Mouse (Mus musculus): ENCODE data around the gene Gm10282. TPM values are rescaled to one million over a fixed set of nuclear protein-coding genes. Genes with fewer than 3 reads are reported as not detected.

The Gm10282 gene
- polyA plus RNA-seq, 1 experiment from 2014 or later: 38.4 TPM

DNA sequence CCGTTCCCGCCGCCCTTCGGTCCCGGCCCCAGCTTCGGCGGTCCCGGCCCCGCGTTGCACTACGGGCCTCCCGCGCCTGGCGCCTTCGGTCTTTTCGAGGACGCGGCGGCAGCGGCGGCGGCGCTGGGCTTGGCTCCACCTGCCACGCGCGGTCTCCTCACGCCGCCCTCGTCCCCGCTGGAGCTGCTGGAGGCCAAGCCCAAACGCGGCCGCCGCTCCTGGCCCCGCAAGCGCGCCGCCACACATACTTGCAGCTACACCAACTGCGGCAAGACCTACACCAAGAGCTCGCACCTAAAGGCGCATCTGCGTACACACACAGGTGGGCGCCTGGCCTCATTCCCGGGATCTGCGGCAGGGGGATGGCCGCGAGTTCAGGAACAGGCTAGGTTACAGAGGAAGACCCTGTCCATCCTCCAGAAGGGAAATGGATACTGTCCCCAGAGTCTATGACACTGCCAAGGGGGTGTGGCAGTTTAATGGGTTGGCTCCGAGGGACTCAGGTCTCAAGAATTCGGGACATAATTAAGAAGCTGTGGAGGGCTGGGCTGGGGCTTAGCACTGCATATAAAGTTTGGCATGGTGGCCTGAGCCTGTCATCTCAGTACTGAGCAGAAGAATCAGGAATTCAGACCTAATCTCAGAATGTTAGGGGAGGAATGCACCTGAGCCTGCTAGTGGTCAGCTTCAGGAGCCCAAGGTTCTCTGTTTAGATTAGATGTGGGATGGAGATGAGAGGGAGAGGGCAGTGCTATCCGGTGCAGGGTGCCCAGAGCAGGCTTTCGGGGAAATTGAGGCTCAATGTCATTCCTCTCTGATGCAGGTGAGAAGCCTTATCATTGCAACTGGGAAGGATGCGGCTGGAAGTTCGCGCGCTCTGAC lies 15.1 kb upstream of the Gm10282 start:
- ATAC-seq (ENCODE audit: low FRiP score, low TSS enrichment): no peak
- Histone ChIP-seq H3K4me3 (ENCODE audit: low read length) (peak overlapping the region; percentile 59), H3K27me3 (ENCODE audit: control insufficient read depth, insufficient read depth, low read length) (peaks cover 25% of the 10 kb centered on the region), H3K27ac (ENCODE audit: low read depth, low read length) (no peak overlapping the region), H3K4me1 (ENCODE audit: control insufficient read depth, insufficient read depth, low read length) (no peaks in the 10 kb centered on the region; the same call in 1 of the 2 replicates), H3K36me3 (ENCODE audit: control insufficient read depth, insufficient read depth, low read length) (no peaks in the 10 kb centered on the region), H3K4me2 (replicated peaks; ENCODE audit: low read depth, low read length) (peak overlapping the region; percentile 86), H3K9me3 (ENCODE audit: control insufficient read depth, low read length) (no peaks in the 10 kb centered on the region), H3K9ac (ENCODE audit: low read depth, low read length) (peak overlapping the region; percentile 65)
- 6% methylated on average over 49 of the region's 55 CpGs for WGBS

GRCm38 (mm10) chr8:72319397-72319796 lies 14.3 kb upstream of the Gm10282 start:
- peak overlapping the region; percentile 59 for H3K4me3 ChIP-seq (ENCODE audit: low read length)
- no peaks in the 10 kb centered on the region; the same call in 1 of the 2 replicates for H3K4me1 ChIP-seq (ENCODE audit: control insufficient read depth, insufficient read depth, low read length)
- H3K36me3 ChIP-seq (ENCODE audit: control insufficient read depth, insufficient read depth, low read length): no peaks in the 10 kb centered on the region
- H3K4me2 ChIP-seq (replicated peaks; ENCODE audit: low read depth, low read length): peak overlapping the region; percentile 86
- peak overlapping the region; percentile 65 for H3K9ac ChIP-seq (ENCODE audit: low read depth, low read length)
- no peak overlapping the region; the same call in 1 of the 2 replicates for H3K27ac ChIP-seq (ENCODE audit: low read depth, low read length)
- 2% methylated on average over 44 of the region's 48 CpGs for WGBS
- peak; percentile 18 for ATAC-seq (ENCODE audit: low FRiP score, low TSS enrichment)
- H3K9me3 ChIP-seq (ENCODE audit: control insufficient read depth, low read length): no peaks in the 10 kb centered on the region
- peaks cover 25% of the 10 kb centered on the region for H3K27me3 ChIP-seq (ENCODE audit: control insufficient read depth, insufficient read depth, low read length)

DNA sequence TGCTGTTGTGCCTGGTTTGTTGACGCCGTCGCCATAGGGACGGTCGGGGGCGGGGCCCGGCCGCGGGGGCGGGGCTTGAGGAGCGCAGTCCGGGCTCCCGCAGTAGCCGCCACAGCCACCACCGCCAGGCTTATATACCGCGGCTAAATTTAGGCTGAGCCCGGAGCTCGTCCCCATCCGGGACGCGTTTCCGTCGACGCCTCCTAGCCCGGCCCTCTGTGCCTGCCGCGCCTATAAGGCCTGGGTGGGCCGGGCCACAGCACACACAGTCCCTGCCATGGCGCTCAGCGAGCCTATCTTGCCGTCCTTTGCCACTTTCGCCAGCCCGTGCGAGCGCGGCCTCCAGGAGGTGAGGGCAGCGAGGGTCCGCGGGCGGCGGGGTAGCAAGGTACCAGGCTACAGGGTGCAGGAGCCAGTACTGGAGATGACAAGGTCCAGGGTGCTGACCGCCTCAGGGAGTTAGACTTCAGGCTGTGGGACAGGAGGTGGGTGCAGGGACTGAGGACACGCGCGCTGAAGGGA lies 13.8 kb upstream of the Gm10282 start, which contains the start of gene Klf2:
Gene Klf2, plus strand, starts transcription at position 233 of the 522 bp plus-strand sequence.
- H3K9ac ChIP-seq (ENCODE audit: low read depth, low read length): peak within 1 kb of the TSS; percentile 65
- no peak within 1 kb of the TSS; the same call in 1 of the 2 replicates for H3K27ac ChIP-seq (ENCODE audit: low read depth, low read length)
- H3K4me2 ChIP-seq (replicated peaks; ENCODE audit: low read depth, low read length): peak within 1 kb of the TSS; percentile 86
- H3K9me3 ChIP-seq (ENCODE audit: control insufficient read depth, low read length): no peaks in the 10 kb centered on the region
- peaks cover 25% of the 10 kb centered on the region for H3K27me3 ChIP-seq (ENCODE audit: control insufficient read depth, insufficient read depth, low read length)
- peak; percentile 96 for ATAC-seq (ENCODE audit: low FRiP score, low TSS enrichment)
- no peaks in the 10 kb centered on the region for H3K36me3 ChIP-seq (ENCODE audit: control insufficient read depth, insufficient read depth, low read length)
- H3K4me1 ChIP-seq (ENCODE audit: control insufficient read depth, insufficient read depth, low read length): no peaks in the 10 kb centered on the region; the same call in 1 of the 2 replicates
- under 1% methylated on average over 46 of the region's 46 CpGs for WGBS
- H3K4me3 ChIP-seq (ENCODE audit: low read length): peak within 1 kb of the TSS; percentile 59

DNA sequence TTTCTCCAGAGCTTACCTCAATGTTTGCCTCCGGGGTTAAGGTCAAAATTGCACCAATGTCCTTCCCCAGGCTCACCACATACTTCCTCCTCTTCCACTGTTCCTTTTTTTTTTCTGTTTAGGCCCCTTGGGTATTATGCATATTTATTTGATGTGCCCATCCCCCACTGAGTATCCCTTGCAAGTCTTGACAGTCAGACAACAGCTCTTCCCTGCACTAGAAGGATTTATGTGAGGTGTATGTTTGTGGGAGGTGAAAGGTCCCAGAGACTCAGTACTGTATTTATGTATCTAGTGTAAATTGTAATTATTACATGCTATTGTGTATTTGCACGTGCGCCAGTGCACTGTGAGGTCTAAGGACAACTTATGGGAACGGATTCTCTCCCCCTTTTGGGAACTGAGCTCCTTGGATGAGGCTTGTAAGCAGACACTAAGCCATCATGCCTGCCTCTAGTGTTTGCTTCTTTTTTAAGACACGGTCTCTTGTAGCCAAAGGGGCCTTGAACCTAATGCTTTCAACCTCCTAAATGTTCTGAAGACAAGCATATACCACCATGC lies 12.8 kb upstream of the Gm10282 start:
- Histone ChIP-seq H3K9me3 (ENCODE audit: control insufficient read depth, low read length) (no peaks in the 10 kb centered on the region), H3K36me3 (ENCODE audit: control insufficient read depth, insufficient read depth, low read length) (no peaks in the 10 kb centered on the region), H3K4me1 (ENCODE audit: control insufficient read depth, insufficient read depth, low read length) (no peaks in the 10 kb centered on the region; the same call in 1 of the 2 replicates), H3K4me2 (replicated peaks; ENCODE audit: low read depth, low read length) (no peak overlapping the region), H3K27me3 (ENCODE audit: control insufficient read depth, insufficient read depth, low read length) (peaks cover 25% of the 10 kb centered on the region), H3K9ac (ENCODE audit: low read depth, low read length) (no peak overlapping the region), H3K4me3 (ENCODE audit: low read length) (no peak overlapping the region), H3K27ac (ENCODE audit: low read depth, low read length) (no peak overlapping the region)
- 53% methylated on average over 5 of the region's 5 CpGs for WGBS
- ATAC-seq (ENCODE audit: low FRiP score, low TSS enrichment): no peak

- Histone ChIP-seq H3K36me3 (ENCODE audit: control insufficient read depth, insufficient read depth, low read length) (no peaks in the 10 kb centered on the region), H3K4me2 (replicated peaks; ENCODE audit: low read depth, low read length) (no peak overlapping the region), H3K4me1 (ENCODE audit: control insufficient read depth, insufficient read depth, low read length) (no peaks in the 10 kb centered on the region; the same call in 1 of the 2 replicates), H3K27ac (ENCODE audit: low read depth, low read length) (no peak overlapping the region), H3K9ac (ENCODE audit: low read depth, low read length) (no peak overlapping the region), H3K4me3 (ENCODE audit: low read length) (no peak overlapping the region), H3K9me3 (ENCODE audit: control insufficient read depth, low read length) (no peaks in the 10 kb centered on the region), H3K27me3 (ENCODE audit: control insufficient read depth, insufficient read depth, low read length) (peaks cover 19% of the 10 kb centered on the region)
- no peak for ATAC-seq (ENCODE audit: low FRiP score, low TSS enrichment)
- 61% methylated on average over 10 of the region's 10 CpGs for WGBS
Observed at GRCm38 (mm10) chr8:72316053-72316695, 11.1 kb upstream of the Gm10282 start.

GRCm38 (mm10) chr8:72312926-72313518 lies 8.0 kb upstream of the Gm10282 start:
- H3K27ac ChIP-seq (ENCODE audit: low read depth, low read length): no peak overlapping the region
- H3K36me3 ChIP-seq (ENCODE audit: control insufficient read depth, insufficient read depth, low read length): no peaks in the 10 kb centered on the region
- no peaks in the 10 kb centered on the region for H3K9me3 ChIP-seq (ENCODE audit: control insufficient read depth, low read length)
- ATAC-seq (ENCODE audit: low FRiP score, low TSS enrichment): no peak
- H3K4me1 ChIP-seq (ENCODE audit: control insufficient read depth, insufficient read depth, low read length): no peaks in the 10 kb centered on the region
- no peaks in the 10 kb centered on the region for H3K27me3 ChIP-seq (ENCODE audit: control insufficient read depth, insufficient read depth, low read length)
- 83% methylated on average over 3 of the region's 3 CpGs for WGBS
- no peak overlapping the region for H3K4me3 ChIP-seq (ENCODE audit: low read length)
- no peak overlapping the region for H3K4me2 ChIP-seq (replicated peaks; ENCODE audit: low read depth, low read length)
- no peak overlapping the region for H3K9ac ChIP-seq (ENCODE audit: low read depth, low read length)

GRCm38 (mm10) chr8:72310849-72311506 lies 5.9 kb upstream of the Gm10282 start:
- no peak for ATAC-seq (ENCODE audit: low FRiP score, low TSS enrichment)
- Histone ChIP-seq H3K4me1 (ENCODE audit: control insufficient read depth, insufficient read depth, low read length) (no peaks in the 10 kb centered on the region), H3K36me3 (ENCODE audit: control insufficient read depth, insufficient read depth, low read length) (no peaks in the 10 kb centered on the region), H3K27ac (ENCODE audit: low read depth, low read length) (no peak overlapping the region), H3K9me3 (ENCODE audit: control insufficient read depth, low read length) (no peaks in the 10 kb centered on the region), H3K27me3 (ENCODE audit: control insufficient read depth, insufficient read depth, low read length) (no peaks in the 10 kb centered on the region), H3K4me2 (replicated peaks; ENCODE audit: low read depth, low read length) (no peak overlapping the region), H3K4me3 (ENCODE audit: low read length) (no peak overlapping the region), H3K9ac (ENCODE audit: low read depth, low read length) (no peak overlapping the region)
- 56% methylated on average over 8 of the region's 8 CpGs for WGBS

DNA sequence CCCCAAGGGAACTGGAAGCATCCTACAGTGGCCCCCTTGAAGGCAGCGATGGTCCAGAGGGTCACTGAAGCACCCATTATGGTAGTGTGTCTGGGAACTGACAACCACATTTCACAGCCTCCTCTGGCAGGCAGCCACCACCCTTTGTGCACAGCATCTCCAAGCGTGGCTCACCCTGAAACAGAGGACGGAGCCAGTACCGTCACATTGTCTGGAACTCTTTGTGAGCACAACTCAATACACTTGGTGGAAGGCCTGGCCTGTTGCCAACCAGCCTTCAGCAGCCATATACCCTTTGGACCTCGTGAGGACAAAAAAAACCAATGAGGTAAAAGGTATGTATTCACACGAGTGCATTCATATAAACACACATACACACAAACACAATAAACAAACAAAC lies 3.2 kb upstream of the Gm10282 start:
- Histone ChIP-seq H3K27ac (ENCODE audit: low read depth, low read length) (no peak overlapping the region), H3K4me3 (ENCODE audit: low read length) (no peak overlapping the region), H3K9ac (ENCODE audit: low read depth, low read length) (no peak overlapping the region), H3K9me3 (ENCODE audit: control insufficient read depth, low read length) (no peaks in the 10 kb centered on the region), H3K27me3 (ENCODE audit: control insufficient read depth, insufficient read depth, low read length) (no peaks in the 10 kb centered on the region), H3K4me1 (ENCODE audit: control insufficient read depth, insufficient read depth, low read length) (no peaks in the 10 kb centered on the region), H3K36me3 (ENCODE audit: control insufficient read depth, insufficient read depth, low read length) (no peaks in the 10 kb centered on the region), H3K4me2 (replicated peaks; ENCODE audit: low read depth, low read length) (no peak overlapping the region)
- ATAC-seq (ENCODE audit: low FRiP score, low TSS enrichment): no peak
- WGBS: 64% methylated on average over 6 of the region's 6 CpGs

All from kidney, embryonic 14.5 days (tissue).